Mouse (Mus musculus): Measurements from ENCODE around the gene Narfl. TPM values are rescaled to one million over a fixed set of nuclear protein-coding genes. Genes with fewer than 3 reads are reported as not detected.

The Narfl gene
- polyA plus RNA-seq, 1 experiment, result 17.9 TPM

DNA sequence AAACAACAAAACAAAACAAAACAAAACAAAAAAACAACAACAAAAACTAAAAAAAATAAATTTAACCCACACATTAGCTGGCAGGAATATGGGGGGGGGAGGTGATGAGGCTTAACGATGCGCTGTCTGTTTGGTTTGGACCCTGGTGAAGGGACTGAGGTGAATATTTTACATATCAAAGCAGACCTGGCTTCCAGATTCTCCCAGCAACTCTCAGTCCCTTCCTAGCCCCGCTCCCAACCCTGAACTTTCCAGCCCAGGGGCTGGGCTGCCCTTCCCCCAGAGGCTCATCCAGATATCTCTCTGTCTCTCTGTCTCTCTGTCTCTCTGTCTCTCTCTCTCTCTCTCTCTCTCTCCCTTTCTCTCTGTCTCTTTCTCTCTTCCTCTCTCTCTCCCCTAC, 11.0 kb upstream of the Narfl start:
- H3K4me3 ChIP-seq (ENCODE audit: control insufficient read depth, low read depth, low read length), result peak overlapping the region; percentile 10; the same call in 1 of the 2 replicates
- H3K27ac ChIP-seq (ENCODE audit: control insufficient read depth, insufficient read depth, low read depth, low read length), result no peak overlapping the region
- H3K4me1 ChIP-seq (ENCODE audit: control insufficient read depth, insufficient read depth, low read length), result peaks cover 3% of the 10 kb centered on the region; the same call in 1 of the 2 replicates
- H3K36me3 ChIP-seq (ENCODE audit: control insufficient read depth, insufficient read depth, low read length), result no peaks in the 10 kb centered on the region
- no peaks in the 10 kb centered on the region for H3K27me3 ChIP-seq (ENCODE audit: control insufficient read depth, insufficient read depth, low read length)
- no peak for TF ChIP-seq POLR2A (IDR thresholded peaks at IDR 0.05; ENCODE audit: control insufficient read depth, low read depth, low read length)
- TF ChIP-seq CTCF (IDR thresholded peaks at IDR 0.05; ENCODE audit: control insufficient read depth, insufficient read depth, insufficient replicate concordance, low read depth, low read length), result no peak

GRCm38 (mm10) chr17:25765886-25766285, 7.7 kb upstream of the Narfl start:
- Histone ChIP-seq H3K36me3 (ENCODE audit: control insufficient read depth, insufficient read depth, low read length) (no peaks in the 10 kb centered on the region), H3K27me3 (ENCODE audit: control insufficient read depth, insufficient read depth, low read length) (no peaks in the 10 kb centered on the region), H3K27ac (ENCODE audit: control insufficient read depth, insufficient read depth, low read depth, low read length) (no peak overlapping the region), H3K4me1 (ENCODE audit: control insufficient read depth, insufficient read depth, low read length) (peaks cover 3% of the 10 kb centered on the region; the same call in 1 of the 2 replicates), H3K4me3 (ENCODE audit: control insufficient read depth, low read depth, low read length) (no peak overlapping the region)
- TF ChIP-seq CTCF (IDR thresholded peaks at IDR 0.05; ENCODE audit: control insufficient read depth, insufficient read depth, insufficient replicate concordance, low read depth, low read length), result no peak
- no peak for TF ChIP-seq POLR2A (IDR thresholded peaks at IDR 0.05; ENCODE audit: control insufficient read depth, low read depth, low read length)

DNA sequence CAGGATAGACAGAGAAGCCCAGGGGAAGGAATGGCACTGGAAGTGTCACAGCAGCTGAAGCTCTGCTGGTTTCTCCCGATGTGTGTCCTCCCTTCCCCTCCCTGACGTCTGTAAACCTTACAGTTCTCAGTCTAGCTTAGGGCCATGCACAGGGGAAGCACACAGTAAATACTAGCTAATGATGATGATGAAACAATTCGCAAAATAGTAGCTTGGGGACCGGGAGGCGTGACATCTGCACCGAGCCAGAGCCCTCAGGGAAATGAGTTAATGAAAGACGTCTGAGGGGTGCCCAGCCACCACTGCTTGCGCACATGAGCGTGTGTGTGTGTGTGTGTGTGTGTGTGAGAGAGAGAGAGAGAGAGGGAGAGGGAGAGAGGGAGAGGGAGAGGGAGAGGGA, 4.2 kb upstream of the Narfl start:
- H3K4me3 ChIP-seq (ENCODE audit: control insufficient read depth, low read depth, low read length), result no peak overlapping the region
- no peak for TF ChIP-seq POLR2A (IDR thresholded peaks at IDR 0.05; ENCODE audit: control insufficient read depth, low read depth, low read length)
- TF ChIP-seq CTCF (IDR thresholded peaks at IDR 0.05; ENCODE audit: control insufficient read depth, insufficient read depth, insufficient replicate concordance, low read depth, low read length), result no peak
- H3K27me3 ChIP-seq (ENCODE audit: control insufficient read depth, insufficient read depth, low read length), result no peaks in the 10 kb centered on the region
- H3K27ac ChIP-seq (ENCODE audit: control insufficient read depth, insufficient read depth, low read depth, low read length), result no peak overlapping the region
- peaks cover 3% of the 10 kb centered on the region for H3K4me1 ChIP-seq (ENCODE audit: control insufficient read depth, insufficient read depth, low read length)
- H3K36me3 ChIP-seq (ENCODE audit: control insufficient read depth, insufficient read depth, low read length), result no peaks in the 10 kb centered on the region

DNA sequence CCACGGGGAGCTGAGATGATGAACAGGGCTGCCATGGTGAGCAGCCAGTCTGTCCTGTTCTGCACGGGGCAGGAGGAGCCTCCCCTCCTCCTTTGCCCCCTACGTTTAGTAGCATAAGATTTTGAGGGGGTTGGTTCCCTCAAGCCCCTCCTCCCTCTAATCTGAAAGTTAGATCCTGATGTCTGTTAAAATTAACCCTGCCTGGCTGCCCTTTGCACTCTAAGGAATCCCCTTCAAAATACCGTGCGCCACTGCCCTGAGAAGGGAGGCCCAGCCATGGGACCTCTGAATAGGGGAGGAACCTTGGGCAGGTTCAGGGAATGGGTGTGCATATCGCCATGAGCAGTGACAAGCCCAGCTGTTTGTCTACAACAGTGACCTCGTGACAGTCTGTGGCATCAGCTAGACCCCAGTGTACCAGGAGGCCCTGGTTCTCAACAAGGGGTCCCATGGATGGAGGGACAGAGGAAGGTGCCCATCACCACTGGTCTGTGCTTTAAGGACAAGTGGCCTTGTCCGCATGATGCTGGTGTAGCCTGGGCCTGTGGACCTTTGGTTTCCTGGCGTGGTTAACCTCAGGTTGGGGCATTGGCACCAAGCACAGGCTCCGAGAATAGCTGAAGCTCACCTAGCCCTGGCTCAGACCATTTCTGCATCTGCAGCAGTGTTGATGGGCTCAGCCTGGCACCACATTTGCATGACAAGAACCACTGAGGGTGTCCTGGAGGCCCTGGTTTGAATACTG, 1.9 kb downstream of the Narfl start:
- H3K27me3 ChIP-seq (ENCODE audit: control insufficient read depth, insufficient read depth, low read length), result no peaks in the 10 kb centered on the region
- H3K4me3 ChIP-seq (ENCODE audit: control insufficient read depth, low read depth, low read length), result no peak overlapping the region
- TF ChIP-seq POLR2A (IDR thresholded peaks at IDR 0.05; ENCODE audit: control insufficient read depth, low read depth, low read length) (no peak), CTCF (IDR thresholded peaks at IDR 0.05; ENCODE audit: control insufficient read depth, insufficient read depth, insufficient replicate concordance, low read depth, low read length) (no peak)
- peaks cover 2% of the 10 kb centered on the region; the same call in 1 of the 2 replicates for H3K36me3 ChIP-seq (ENCODE audit: control insufficient read depth, insufficient read depth, low read length)
- H3K4me1 ChIP-seq (ENCODE audit: control insufficient read depth, insufficient read depth, low read length), result peaks cover 5% of the 10 kb centered on the region
- H3K27ac ChIP-seq (ENCODE audit: control insufficient read depth, insufficient read depth, low read depth, low read length), result no peak overlapping the region

GRCm38 (mm10) chr17:25777948-25778347, 4.4 kb downstream of the Narfl start:
- H3K27ac ChIP-seq (ENCODE audit: control insufficient read depth, insufficient read depth, low read depth, low read length), result no peak overlapping the region
- peaks cover 5% of the 10 kb centered on the region for H3K4me1 ChIP-seq (ENCODE audit: control insufficient read depth, insufficient read depth, low read length)
- no peaks in the 10 kb centered on the region for H3K27me3 ChIP-seq (ENCODE audit: control insufficient read depth, insufficient read depth, low read length)
- no peak for TF ChIP-seq CTCF (IDR thresholded peaks at IDR 0.05; ENCODE audit: control insufficient read depth, insufficient read depth, insufficient replicate concordance, low read depth, low read length)
- TF ChIP-seq POLR2A (IDR thresholded peaks at IDR 0.05; ENCODE audit: control insufficient read depth, low read depth, low read length), result no peak
- H3K36me3 ChIP-seq (ENCODE audit: control insufficient read depth, insufficient read depth, low read length), result peaks cover 5% of the 10 kb centered on the region
- H3K4me3 ChIP-seq (ENCODE audit: control insufficient read depth, low read depth, low read length), result no peak overlapping the region

GRCm38 (mm10) chr17:25781339-25781738, 7.8 kb downstream of the Narfl start:
- Histone ChIP-seq H3K36me3 (ENCODE audit: control insufficient read depth, insufficient read depth, low read length) (peaks cover 5% of the 10 kb centered on the region), H3K27me3 (ENCODE audit: control insufficient read depth, insufficient read depth, low read length) (no peaks in the 10 kb centered on the region), H3K27ac (ENCODE audit: control insufficient read depth, insufficient read depth, low read depth, low read length) (no peak overlapping the region), H3K4me1 (ENCODE audit: control insufficient read depth, insufficient read depth, low read length) (peaks cover 11% of the 10 kb centered on the region), H3K4me3 (ENCODE audit: control insufficient read depth, low read depth, low read length) (no peak overlapping the region)
- TF ChIP-seq CTCF (IDR thresholded peaks at IDR 0.05; ENCODE audit: control insufficient read depth, insufficient read depth, insufficient replicate concordance, low read depth, low read length) (no peak), POLR2A (IDR thresholded peaks at IDR 0.05; ENCODE audit: control insufficient read depth, low read depth, low read length) (no peak)

- Histone ChIP-seq H3K27ac (ENCODE audit: control insufficient read depth, insufficient read depth, low read depth, low read length) (no peak overlapping the region), H3K36me3 (ENCODE audit: control insufficient read depth, insufficient read depth, low read length) (peaks cover 3% of the 10 kb centered on the region), H3K4me1 (ENCODE audit: control insufficient read depth, insufficient read depth, low read length) (peaks cover 11% of the 10 kb centered on the region), H3K4me3 (ENCODE audit: control insufficient read depth, low read depth, low read length) (no peak overlapping the region), H3K27me3 (ENCODE audit: control insufficient read depth, insufficient read depth, low read length) (no peaks in the 10 kb centered on the region)
- no peak for TF ChIP-seq CTCF (IDR thresholded peaks at IDR 0.05; ENCODE audit: control insufficient read depth, insufficient read depth, insufficient replicate concordance, low read depth, low read length)
- no peak for TF ChIP-seq POLR2A (IDR thresholded peaks at IDR 0.05; ENCODE audit: control insufficient read depth, low read depth, low read length)
These were observed 9.5 kb downstream of the Narfl start for GRCm38 (mm10) chr17:25783086-25783485.

Data from testis, adult 2 months (tissue).